Mouse (Mus musculus) ES-CJ7 (cell line): Measurements from ENCODE around the gene Tmem269.
A peak's percentile ranks its signal among the peaks of the same experiment; 100 is the strongest.

ENCODE experiments used
- DNase-seq: peaks from one replicate; pipeline ENCODE4 v3.0.0; 2011; ENCODE audit warnings: low read depth, low spot score

Tmem269 gene

GRCm38 (mm10) chr4:119181456-119181855, 36.6 kb downstream of the Tmem269 start:
- no peak for DNase-seq

GRCm38 (mm10) chr4:119180133-119180707, 37.8 kb downstream of the Tmem269 start:
- no peak for DNase-seq

- no peak for DNase-seq
These were observed 39.7 kb downstream of the Tmem269 start for GRCm38 (mm10) chr4:119178331-119178730.

- no peak for DNase-seq
These were observed 40.3 kb downstream of the Tmem269 start for GRCm38 (mm10) chr4:119177702-119178101.

- peak; percentile 96 for DNase-seq
These were observed 44.1 kb downstream of the Tmem269 start, which contains the start of gene Zfp691 for GRCm38 (mm10) chr4:119173851-119174453. Zfp691 (minus strand) TSS chr4:119174195.

- no peak for DNase-seq
These were observed 44.9 kb downstream of the Tmem269 start for GRCm38 (mm10) chr4:119172919-119173650.

- DNase-seq: peak; percentile 85
These were observed 50.4 kb downstream of the Tmem269 start for GRCm38 (mm10) chr4:119167663-119168062.

GRCm38 (mm10) chr4:119167068-119167467, 50.9 kb downstream of the Tmem269 start:
- DNase-seq: peak; percentile 46

GRCm38 (mm10) chr4:119165916-119166315, 52.1 kb downstream of the Tmem269 start:
- DNase-seq: peak; percentile 17

- DNase-seq: peak; percentile 48
These were observed 55.0 kb downstream of the Tmem269 start for GRCm38 (mm10) chr4:119162990-119163389.

GRCm38 (mm10) chr4:119161358-119161757, 56.7 kb downstream of the Tmem269 start:
- no peak for DNase-seq

GRCm38 (mm10) chr4:119157891-119158290, 60.1 kb downstream of the Tmem269 start:
- DNase-seq: no peak

- DNase-seq: peak; percentile 69
These were observed 60.8 kb downstream of the Tmem269 start for GRCm38 (mm10) chr4:119157186-119157585.
